8 mouse cellular contexts compared by ENCODE assay signal in genomic region chr17:73174083-73174562, GRCm38 (mm10).
DNase-seq lines count a peak whose midpoint lies in the region; TF ChIP-seq lines count a peak whose summit lies in the region.

No protein-coding gene starts in this region.

- in situ Hi-C loops in CH12.LX (cut with MboI; ENCODE audit: low pct_ligation_motif_present, low pct_unique_long_range_greater_than_20kb, low sequenced_read_pairs): no loop called here

- peak; percentile 73 to 96 for TF ChIP-seq CTCF in CH12.LX (conservative IDR thresholded peaks at IDR 0.05 in 1 of 2, IDR thresholded peaks at IDR 0.05 in 1 of 2; ENCODE audit: low read depth in 2 of 2, low read length in 2 of 2)

- TF ChIP-seq POLR2A in CH12.LX (IDR thresholded peaks at IDR 0.05; ENCODE audit: low read depth, low read length): no peak

- H3K4me3 ChIP-seq in CH12.LX (replicated peaks in 1 of 3; ENCODE audit: low read depth in 2 of 3, low read length in 2 of 3, poor library complexity in 1 of 3): no peak overlapping the region

- DNase-seq in cerebellum, postnatal 10 days: peak; percentile 62 to 67
- no peak for DNase-seq in cerebellum, adult 9-11 months
- DNase-seq in CH12.LX (ENCODE audit: extremely low read depth): peak; percentile 90
- DNase-seq in c-Kit-positive CD71-negative TER-119-negative erythroid progenitor cells, embryonic 14.5 days (ENCODE audit: low read depth): peak; percentile 35
- peak; percentile 35 for DNase-seq in gastrocnemius, postnatal 25 days
- DNase-seq in kidney, adult 8-10 months: peak; percentile 7 to 33
- DNase-seq in lung, postnatal 14 days: peak; percentile 79
- peak; percentile 46 for DNase-seq in spleen, adult 12 weeks (ENCODE audit: low spot score)

- dilution Hi-C loops in CH12.LX (cut with MboI; ENCODE audit: extremely low pct_ligation_motif_present, extremely low pct_unique_long_range_greater_than_20kb, low sequenced_read_pairs): no loop called here

- H3K9me3 ChIP-seq in CH12.LX (replicated peaks; ENCODE audit: low read length): no peaks in the 10 kb centered on the region

- H3K9ac ChIP-seq in CH12.LX (ENCODE audit: insufficient read depth, low read depth): no peak overlapping the region

- peaks cover 8 to 26% of the 10 kb centered on the region in 2 experiments; a peak in 3 of 4 replicates for H3K4me1 ChIP-seq in CH12.LX (ENCODE audit: control insufficient read depth in 1 of 2, insufficient read depth in 2 of 2)

- peak; percentile 79 for TF ChIP-seq RAD21 in CH12.LX (IDR thresholded peaks at IDR 0.05; ENCODE audit: low read depth, low read length)

- no peaks in the 10 kb centered on the region for H3K79me2 ChIP-seq in CH12.LX (replicated peaks; ENCODE audit: control insufficient read depth, extremely low read depth, insufficient read depth, poor library complexity, severe bottlenecking)

- H3K27me3 ChIP-seq in CH12.LX (replicated peaks): no peaks in the 10 kb centered on the region

- H3K36me3 ChIP-seq in CH12.LX (replicated peaks in 1 of 2; ENCODE audit: control insufficient read depth in 1 of 2, insufficient read depth in 1 of 2, low read length in 1 of 2): peaks cover 0 to 10% of the 10 kb centered on the region in 2 experiments

- TF ChIP-seq EP300 in CH12.LX (IDR thresholded peaks at IDR 0.05; ENCODE audit: low read length): peak; percentile 77

- H3K4me2 ChIP-seq in CH12.LX (ENCODE audit: insufficient read depth, low read depth, poor library complexity, severe bottlenecking): peak overlapping the region; percentile 32

- H3K27ac ChIP-seq in CH12.LX (ENCODE audit: insufficient read depth, low read depth): no peak overlapping the region

TF ChIP-seq in CH12.LX, 34 proteins besides CTCF, POLR2A, EP300 and RAD21:
- TF ChIP-seq POLR2AphosphoS2 (IDR thresholded peaks at IDR 0.05; ENCODE audit: low read depth, low read length) (no peak), HCFC1 (IDR thresholded peaks at IDR 0.05; ENCODE audit: low read depth, low read length) (0 out of 2 replicates have a peak, but pooled peaks have one; percentile 38), NRF1 (IDR thresholded peaks at IDR 0.05; ENCODE audit: low read depth, low read length) (no peak), CHD2 (IDR thresholded peaks at IDR 0.05; ENCODE audit: low read length) (no peak), KAT2A (IDR thresholded peaks at IDR 0.05; ENCODE audit: insufficient replicate concordance, low read length) (no peak), UBTF (IDR thresholded peaks at IDR 0.05; ENCODE audit: low read depth, low read length) (no peak), PAX5 (IDR thresholded peaks at IDR 0.05; ENCODE audit: low read length) (no peak), CHD1 (IDR thresholded peaks at IDR 0.05; ENCODE audit: low read depth, low read length) (no peak), MAZ (IDR thresholded peaks at IDR 0.05; ENCODE audit: low read depth, low read length) (peak; percentile 69; the same call in 1 of the 2 replicates), JUN (IDR thresholded peaks at IDR 0.05; ENCODE audit: insufficient read depth, low read depth, low read length) (0 out of 2 replicates have a peak, but pooled peaks have one; percentile 4), BHLHE40 (IDR thresholded peaks at IDR 0.05; ENCODE audit: low read depth, low read length) (peak; percentile 64), ELF1 (IDR thresholded peaks at IDR 0.05; ENCODE audit: low read depth, low read length) (peak; percentile 48; the same call in 1 of the 2 replicates), USF2 (conservative IDR thresholded peaks at IDR 0.05; ENCODE audit: low read depth, low read length) (no peak), IRF4 (IDR thresholded peaks at IDR 0.05; ENCODE audit: low read depth, low read length) (peak; percentile 81), NELFE (IDR thresholded peaks at IDR 0.05; ENCODE audit: low read depth, low read length) (no peak; the same call in 1 of the 2 replicates), USF1 (IDR thresholded peaks at IDR 0.05; ENCODE audit: low read depth, low read length) (no peak), TCF12 (IDR thresholded peaks at IDR 0.05; ENCODE audit: low read depth, low read length) (peak; percentile 64; the same call in 1 of the 2 replicates), MXI1 (IDR thresholded peaks at IDR 0.05; ENCODE audit: low read depth, low read length) (peak; percentile 46; the same call in 1 of the 2 replicates), SIN3A (IDR thresholded peaks at IDR 0.05; ENCODE audit: low read length) (peak; percentile 46; the same call in 1 of the 2 replicates), ZNF384 (IDR thresholded peaks at IDR 0.05; ENCODE audit: low read depth, low read length) (no peak), JUND (conservative IDR thresholded peaks at IDR 0.05; ENCODE audit: low read depth, low read length) (peak; percentile 50; the same call in 1 of the 2 replicates), MEF2A (IDR thresholded peaks at IDR 0.05; ENCODE audit: borderline replicate concordance, low read depth, low read length) (peak; percentile 74; the same call in 1 of the 2 replicates), MAX (IDR thresholded peaks at IDR 0.05; ENCODE audit: low read length) (no peak), MYC (IDR thresholded peaks at IDR 0.05; ENCODE audit: low read depth, low read length) (peak; percentile 63), ETS1 (conservative IDR thresholded peaks at IDR 0.05; ENCODE audit: low read depth, low read length) (peak; percentile 55; the same call in 1 of the 2 replicates), TBP (conservative IDR thresholded peaks at IDR 0.05; ENCODE audit: low read depth, low read length) (no peak), SMC3 (IDR thresholded peaks at IDR 0.05; ENCODE audit: low read depth, low read length) (peak; percentile 93), E2F4 (IDR thresholded peaks at IDR 0.05; ENCODE audit: insufficient replicate concordance, low read depth, low read length) (no peak), ZKSCAN1 (IDR thresholded peaks at IDR 0.05; ENCODE audit: borderline replicate concordance, low read depth, low read length) (no peak), GABPA (IDR thresholded peaks at IDR 0.05; ENCODE audit: insufficient replicate concordance, low read depth, low read length) (no peak), MAFK (IDR thresholded peaks at IDR 0.05; ENCODE audit: insufficient replicate concordance, low read length) (no peak), ZC3H11A (IDR thresholded peaks at IDR 0.05; ENCODE audit: low read depth, low read length) (peak; percentile 47; the same call in 1 of the 2 replicates), RCOR1 (conservative IDR thresholded peaks at IDR 0.05; ENCODE audit: low read depth, low read length) (no peak), ZMIZ1 (IDR thresholded peaks at IDR 0.05; ENCODE audit: low read depth, low read length) (no peak)
